Mouse (Mus musculus): ENCODE measurements around the gene Slc39a11. TPM values are rescaled to one million over a fixed set of nuclear protein-coding genes. Genes with fewer than 3 reads are reported as not detected.

Slc39a11 gene
- polyA plus RNA-seq, 2 experiments, result 5.1 to 10.2 TPM

DNA sequence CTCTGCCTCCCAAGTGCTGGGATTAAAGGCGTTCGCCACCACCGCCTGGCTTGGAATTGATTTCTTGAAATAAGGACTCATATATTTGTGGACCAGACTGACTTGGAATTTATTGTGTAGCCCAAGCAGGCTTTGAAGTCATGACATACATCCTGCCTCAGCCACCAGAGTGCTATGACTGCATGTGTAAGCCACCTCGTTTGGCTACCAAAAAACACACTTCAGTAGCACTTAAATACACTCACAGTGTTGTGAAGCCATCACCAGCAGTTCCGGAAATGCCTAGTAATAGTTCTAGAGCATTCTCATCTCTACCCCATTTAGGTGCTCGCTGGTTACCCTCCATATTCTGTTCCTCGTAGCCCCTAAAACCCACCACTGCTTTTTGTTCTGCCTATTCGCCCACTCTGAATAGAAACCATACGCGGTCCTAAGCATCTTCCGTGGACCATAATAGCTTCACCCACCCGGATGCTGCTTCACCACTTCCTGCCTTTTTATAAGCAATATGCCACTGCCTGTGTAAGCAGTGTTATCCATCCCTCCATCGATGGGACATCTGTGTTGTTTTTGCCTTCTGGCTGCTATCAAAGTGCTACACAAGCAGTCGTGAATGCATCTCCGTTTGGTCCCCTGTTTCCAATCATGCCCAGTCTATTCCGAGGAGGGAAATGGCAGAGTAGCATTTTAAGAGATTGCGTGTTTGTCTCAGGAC lies 382.2 kb downstream of the Slc39a11 start:
- no peaks in the 10 kb centered on the region for H3K27me3 ChIP-seq (ENCODE audit: control insufficient read depth, insufficient read depth, low read length)
- 69% methylated on average over 17 of the region's 17 CpGs for WGBS (ENCODE audit: insufficient replicate concordance)
- no peak overlapping the region for H3K4me2 ChIP-seq (ENCODE audit: low read depth)
- H3K4me3 ChIP-seq (ENCODE audit: insufficient read depth in 1 of 2, low read depth in 2 of 2, low read length in 2 of 2), result no peak overlapping the region
- DNase-seq (ENCODE audit: low read depth in 3 of 3, low spot score in 3 of 3) (no peak), ATAC-seq (ENCODE audit: insufficient read depth) (no peak)
- no peak overlapping the region for H3K9ac ChIP-seq (replicated peaks)
- H3K9me3 ChIP-seq (ENCODE audit: control insufficient read depth, low read length), result no peaks in the 10 kb centered on the region
- TF ChIP-seq EP300 (IDR thresholded peaks at IDR 0.05; ENCODE audit: low read depth) (no peak), CTCF (IDR thresholded peaks at IDR 0.05; ENCODE audit: low read depth) (no peak)
- H3K36me3 ChIP-seq (replicated peaks; ENCODE audit: control insufficient read depth, insufficient read depth, low read depth), result no peaks in the 10 kb centered on the region
- no peak overlapping the region for H3K27ac ChIP-seq
- H3K4me1 ChIP-seq (replicated peaks; ENCODE audit: control insufficient read depth in 2 of 2, insufficient read depth in 2 of 2, low read length in 1 of 2), result no peaks in the 10 kb centered on the region

DNA sequence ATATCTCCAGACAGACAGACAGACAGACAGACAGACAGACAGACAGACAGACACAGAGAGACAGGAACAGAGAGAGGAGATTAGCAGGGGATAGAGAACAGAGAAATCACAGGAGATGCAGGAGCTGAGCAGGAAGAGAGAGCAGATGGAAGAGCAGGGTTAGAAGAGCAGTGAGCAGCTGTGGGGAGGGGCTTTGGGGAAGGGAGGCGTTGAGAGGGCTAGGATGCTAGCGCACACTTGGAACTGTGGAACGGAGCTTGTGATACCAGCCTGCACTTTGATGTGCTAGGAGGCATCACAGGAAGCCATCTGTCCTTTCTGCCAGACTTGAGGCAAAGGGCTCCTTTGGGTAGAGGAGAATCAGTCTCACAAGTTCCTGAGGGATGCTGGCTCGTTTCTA lies 383.2 kb downstream of the Slc39a11 start:
- Histone ChIP-seq H3K9me3 (ENCODE audit: control insufficient read depth, low read length) (no peaks in the 10 kb centered on the region), H3K4me1 (replicated peaks; ENCODE audit: control insufficient read depth in 2 of 2, insufficient read depth in 2 of 2, low read length in 1 of 2) (no peaks in the 10 kb centered on the region), H3K27ac (no peak overlapping the region), H3K4me3 (ENCODE audit: insufficient read depth in 1 of 2, low read depth in 2 of 2, low read length in 2 of 2) (no peak overlapping the region), H3K9ac (replicated peaks) (no peak overlapping the region), H3K36me3 (replicated peaks; ENCODE audit: control insufficient read depth, insufficient read depth, low read depth) (no peaks in the 10 kb centered on the region), H3K4me2 (ENCODE audit: low read depth) (no peak overlapping the region), H3K27me3 (ENCODE audit: control insufficient read depth, insufficient read depth, low read length) (no peaks in the 10 kb centered on the region)
- WGBS (ENCODE audit: insufficient replicate concordance), result 53% methylated on average over 4 of the region's 4 CpGs
- DNase-seq (ENCODE audit: low read depth in 3 of 3, low spot score in 3 of 3) (no peak), ATAC-seq (ENCODE audit: insufficient read depth) (no peak)
- TF ChIP-seq EP300 (IDR thresholded peaks at IDR 0.05; ENCODE audit: low read depth) (no peak), CTCF (IDR thresholded peaks at IDR 0.05; ENCODE audit: low read depth) (no peak)

DNA sequence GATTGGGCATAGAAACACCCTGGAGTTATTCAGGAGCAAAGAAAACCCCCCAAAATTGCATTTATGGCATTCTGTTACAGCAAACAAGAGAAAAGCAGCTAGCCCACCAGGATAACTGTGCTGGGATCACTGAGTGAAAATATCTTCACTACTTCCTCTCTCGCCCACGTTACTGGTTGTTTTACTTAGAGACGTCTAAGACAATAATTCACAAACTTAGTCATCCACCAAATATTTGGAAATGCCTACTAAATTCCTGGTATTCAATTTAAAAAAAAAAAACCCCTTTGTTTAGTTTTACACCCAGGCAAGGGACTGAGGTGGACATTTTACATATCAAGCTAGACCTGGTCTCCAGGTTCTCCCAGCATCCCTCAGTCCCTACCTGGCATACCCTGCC lies 384.3 kb downstream of the Slc39a11 start:
- Histone ChIP-seq H3K4me1 (replicated peaks; ENCODE audit: control insufficient read depth in 2 of 2, insufficient read depth in 2 of 2, low read length in 1 of 2) (no peaks in the 10 kb centered on the region), H3K27me3 (ENCODE audit: control insufficient read depth, insufficient read depth, low read length) (no peaks in the 10 kb centered on the region), H3K36me3 (replicated peaks; ENCODE audit: control insufficient read depth, insufficient read depth, low read depth) (no peaks in the 10 kb centered on the region), H3K9me3 (ENCODE audit: control insufficient read depth, low read length) (no peaks in the 10 kb centered on the region), H3K4me2 (ENCODE audit: low read depth) (no peak overlapping the region), H3K27ac (no peak overlapping the region), H3K4me3 (ENCODE audit: insufficient read depth in 1 of 2, low read depth in 2 of 2, low read length in 2 of 2) (no peak overlapping the region), H3K9ac (replicated peaks) (no peak overlapping the region)
- no peak for ATAC-seq (ENCODE audit: insufficient read depth)
- TF ChIP-seq EP300 (IDR thresholded peaks at IDR 0.05; ENCODE audit: low read depth), result no peak
- no peak for TF ChIP-seq CTCF (IDR thresholded peaks at IDR 0.05; ENCODE audit: low read depth)
- 44% methylated on average over 3 of the region's 3 CpGs for WGBS (ENCODE audit: insufficient replicate concordance)
- no peak for DNase-seq (ENCODE audit: low read depth in 3 of 3, low spot score in 3 of 3)

DNA sequence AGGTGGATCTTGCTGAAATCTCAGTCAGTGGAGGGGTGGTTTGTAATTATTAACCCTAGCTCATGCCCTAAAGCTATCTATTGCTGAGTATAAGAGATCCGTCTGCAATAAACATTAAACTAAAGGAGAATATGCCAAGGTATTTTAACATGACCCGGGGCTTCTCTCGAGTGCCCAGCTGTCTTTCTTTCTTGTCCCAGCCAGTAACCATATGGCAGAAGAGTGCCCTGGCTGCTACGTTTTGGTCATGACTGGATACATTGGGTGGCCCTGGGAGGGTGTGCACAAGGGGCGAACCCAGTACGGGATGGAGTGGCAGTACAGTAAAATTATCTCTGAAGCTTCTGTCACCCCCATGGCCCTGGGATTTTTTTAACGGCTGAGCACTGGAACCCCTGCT lies 385.9 kb downstream of the Slc39a11 start:
- no peaks in the 10 kb centered on the region for H3K36me3 ChIP-seq (replicated peaks; ENCODE audit: control insufficient read depth, insufficient read depth, low read depth)
- TF ChIP-seq CTCF (IDR thresholded peaks at IDR 0.05; ENCODE audit: low read depth) (no peak), EP300 (IDR thresholded peaks at IDR 0.05; ENCODE audit: low read depth) (no peak)
- no peaks in the 10 kb centered on the region for H3K4me1 ChIP-seq (replicated peaks; ENCODE audit: control insufficient read depth in 2 of 2, insufficient read depth in 2 of 2, low read length in 1 of 2)
- no peak overlapping the region for H3K4me3 ChIP-seq (ENCODE audit: insufficient read depth in 1 of 2, low read depth in 2 of 2, low read length in 2 of 2)
- ATAC-seq (ENCODE audit: insufficient read depth) (no peak), DNase-seq (ENCODE audit: low read depth in 3 of 3, low spot score in 3 of 3) (no peak)
- H3K4me2 ChIP-seq (ENCODE audit: low read depth), result no peak overlapping the region
- 68% methylated on average over 7 of the region's 7 CpGs for WGBS (ENCODE audit: insufficient replicate concordance)
- H3K9ac ChIP-seq (replicated peaks), result no peak overlapping the region
- no peaks in the 10 kb centered on the region for H3K9me3 ChIP-seq (ENCODE audit: control insufficient read depth, low read length)
- no peaks in the 10 kb centered on the region for H3K27me3 ChIP-seq (ENCODE audit: control insufficient read depth, insufficient read depth, low read length)
- H3K27ac ChIP-seq, result no peak overlapping the region

DNA sequence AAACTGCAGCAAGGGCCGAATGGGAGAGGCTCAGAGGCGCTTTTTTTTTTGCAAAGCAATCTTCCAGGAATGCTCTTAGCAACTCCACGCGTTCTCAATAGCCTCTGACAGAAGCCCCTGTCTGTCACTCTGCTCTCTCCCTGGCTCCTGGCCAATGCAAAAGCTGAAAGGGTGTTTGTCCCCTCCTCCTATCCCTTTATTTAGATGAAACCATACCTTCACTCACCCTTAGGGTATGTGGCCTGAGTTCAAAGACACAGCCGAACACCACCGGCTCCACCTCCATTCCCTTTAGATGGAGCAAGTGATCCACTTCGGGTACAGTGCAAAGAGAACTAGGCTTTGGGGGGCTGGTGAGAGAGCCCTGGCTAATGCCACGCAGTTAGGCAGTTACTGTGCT lies 387.8 kb downstream of the Slc39a11 start:
- Histone ChIP-seq H3K4me3 (ENCODE audit: insufficient read depth in 1 of 2, low read depth in 2 of 2, low read length in 2 of 2) (no peak overlapping the region), H3K27me3 (ENCODE audit: control insufficient read depth, insufficient read depth, low read length) (no peaks in the 10 kb centered on the region), H3K9me3 (ENCODE audit: control insufficient read depth, low read length) (no peaks in the 10 kb centered on the region), H3K27ac (no peak overlapping the region), H3K4me1 (replicated peaks; ENCODE audit: control insufficient read depth in 2 of 2, insufficient read depth in 2 of 2, low read length in 1 of 2) (no peaks in the 10 kb centered on the region), H3K4me2 (ENCODE audit: low read depth) (no peak overlapping the region), H3K36me3 (replicated peaks; ENCODE audit: control insufficient read depth, insufficient read depth, low read depth) (no peaks in the 10 kb centered on the region), H3K9ac (replicated peaks) (no peak overlapping the region)
- TF ChIP-seq EP300 (IDR thresholded peaks at IDR 0.05; ENCODE audit: low read depth) (no peak), CTCF (IDR thresholded peaks at IDR 0.05; ENCODE audit: low read depth) (no peak)
- ATAC-seq (ENCODE audit: insufficient read depth) (no peak), DNase-seq (ENCODE audit: low read depth in 3 of 3, low spot score in 3 of 3) (no peak)
- WGBS (ENCODE audit: insufficient replicate concordance), result 57% methylated on average over 8 of the region's 8 CpGs
